Mouse (Mus musculus) heart, embryonic 12.5 days (tissue): ENCODE measurements around the gene Etfa. TPM values are rescaled to one million over a fixed set of nuclear protein-coding genes. Genes with fewer than 3 reads are reported as not detected.
A peak's percentile ranks its signal among the peaks of the same experiment; 100 is the strongest.

Source experiments
- ATAC-seq: fragments of 200-750 bp; cut with Nextera tagmentation; 2 replicates; pipeline ENCODE4 v1.8.0; 2017; ENCODE audit warnings: moderate TSS enrichment, moderate library complexity; ENCODE audit not compliant: insufficient number of reproducible peaks, low FRiP score
- H3K27ac ChIP-seq: fragments of 300-500 bp; sonication (generic); 2 replicates; pipeline ENCODE4 v1.5.1; 2016; ENCODE audit warnings: mild to moderate bottlenecking, moderate library complexity; ENCODE audit not compliant: poor library complexity, severe bottlenecking
- H3K27me3 ChIP-seq: fragments of 300-500 bp; sonication (generic); replicated peaks from 2 replicates; pipeline ENCODE4 v1.6.1; 2016; ENCODE audit warnings: mild to moderate bottlenecking, moderate library complexity
- H3K36me3 ChIP-seq: fragments of 300-500 bp; sonication (generic); 2 replicates; pipeline ENCODE4 v1.6.1; 2016; ENCODE audit warnings: mild to moderate bottlenecking, moderate library complexity
- H3K4me1 ChIP-seq: fragments of 300-500 bp; sonication (generic); replicated peaks from 2 replicates; pipeline ENCODE4 v1.6.1; 2016; ENCODE audit warnings: mild to moderate bottlenecking
- H3K4me2 ChIP-seq: fragments of 300-500 bp; sonication (generic); 2 replicates; pipeline ENCODE4 v1.6.1; 2016; ENCODE audit warnings: mild to moderate bottlenecking, moderate library complexity
- H3K4me3 ChIP-seq: fragments of 300-500 bp; sonication (generic); 2 replicates; pipeline ENCODE4 v1.5.1; 2016; ENCODE audit warnings: mild to moderate bottlenecking
- H3K9ac ChIP-seq: fragments of 300-500 bp; sonication (generic); 2 replicates; pipeline ENCODE4 v1.6.1; 2016; ENCODE audit warnings: mild to moderate bottlenecking, moderate library complexity
- H3K9me3 ChIP-seq: fragments of 300-500 bp; sonication (generic); replicated peaks from 2 replicates; pipeline ENCODE4 v1.6.1; 2016; ENCODE audit warnings: mild to moderate bottlenecking, moderate library complexity
- WGBS: fragments of 180-500 bp; shearing (Covaris S2); methylation state at CpG from one replicate; pipeline ENCODE4 v1.1.7; 2016; 5-methylcytosine and 5-hydroxymethylcytosine counted together
- polyA plus RNA-seq: library from polyadenylated mRNA; unstranded; fragments of >200 nt; fragmentation: Nextera tagmentation; extraction: Ambion mirVana; gene quantifications from 2 replicates; pipeline ENCODE4 v1.2.1, GENCODE M21; 2016

Etfa gene
- polyA plus RNA-seq, 1 experiment from 2014 or later: 318 TPM

DNA sequence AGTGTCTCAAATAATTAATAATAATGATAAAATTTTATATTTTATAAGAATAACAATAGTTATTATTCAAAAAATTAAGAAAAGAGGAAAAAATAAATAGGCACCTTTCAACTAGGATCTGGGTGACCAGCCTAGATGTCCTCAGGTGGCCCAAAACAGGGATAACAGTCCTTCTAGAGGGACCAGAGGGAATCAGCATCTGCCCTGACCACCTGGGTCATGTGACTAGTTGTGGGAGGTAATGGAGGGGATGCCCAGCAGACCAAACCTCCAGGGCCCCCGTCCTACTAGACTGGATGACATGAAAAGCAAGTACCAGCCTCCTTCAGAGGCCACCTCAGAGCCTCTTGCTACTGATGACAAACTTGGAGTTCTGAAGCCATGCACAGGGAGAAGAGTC is 62.9 kb downstream of the Etfa start:
- ATAC-seq: no peak
- no peaks in the 10 kb centered on the region for H3K4me1 ChIP-seq
- no peak overlapping the region for H3K4me3 ChIP-seq
- H3K36me3 ChIP-seq: peaks cover 10% of the 10 kb centered on the region; the same call in 1 of the 2 replicates
- no peak overlapping the region for H3K9ac ChIP-seq
- H3K9me3 ChIP-seq: no peaks in the 10 kb centered on the region
- 65% methylated on average over 1 of the region's 1 CpGs for whole genome bisulfite sequencing
- H3K4me2 ChIP-seq: no peak overlapping the region
- H3K27me3 ChIP-seq: peaks cover 6% of the 10 kb centered on the region; the same call in 1 of the 2 replicates
- H3K27ac ChIP-seq: no peak overlapping the region

DNA sequence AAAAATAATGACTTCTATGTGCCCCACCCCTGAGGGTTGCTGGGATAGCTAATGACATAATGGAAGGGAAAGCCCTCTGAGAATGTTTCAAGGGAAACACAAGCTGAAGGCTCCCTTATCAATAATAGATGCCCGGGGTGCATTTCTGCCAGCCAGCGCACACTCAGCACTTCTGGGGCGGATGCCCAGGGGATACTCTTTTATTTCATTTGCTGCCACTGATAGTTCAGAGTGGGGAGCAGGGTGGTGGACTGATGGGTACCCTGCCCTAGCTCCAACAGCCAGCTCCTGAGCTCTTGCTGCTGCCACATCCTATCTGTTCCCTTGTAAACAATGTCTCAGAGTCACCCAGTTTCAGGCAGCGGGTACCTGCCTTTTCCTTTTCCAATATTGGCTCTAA is 64.5 kb downstream of the Etfa start:
- no peak overlapping the region for H3K9ac ChIP-seq
- no peaks in the 10 kb centered on the region for H3K36me3 ChIP-seq
- H3K9me3 ChIP-seq: no peaks in the 10 kb centered on the region
- H3K4me2 ChIP-seq: no peak overlapping the region
- no peaks in the 10 kb centered on the region for H3K4me1 ChIP-seq
- no peak overlapping the region for H3K27ac ChIP-seq
- 84% methylated on average over 4 of the region's 4 CpGs for WGBS
- H3K27me3 ChIP-seq: peaks cover 6% of the 10 kb centered on the region; the same call in 1 of the 2 replicates
- H3K4me3 ChIP-seq: no peak overlapping the region
- no peak for ATAC-seq

DNA sequence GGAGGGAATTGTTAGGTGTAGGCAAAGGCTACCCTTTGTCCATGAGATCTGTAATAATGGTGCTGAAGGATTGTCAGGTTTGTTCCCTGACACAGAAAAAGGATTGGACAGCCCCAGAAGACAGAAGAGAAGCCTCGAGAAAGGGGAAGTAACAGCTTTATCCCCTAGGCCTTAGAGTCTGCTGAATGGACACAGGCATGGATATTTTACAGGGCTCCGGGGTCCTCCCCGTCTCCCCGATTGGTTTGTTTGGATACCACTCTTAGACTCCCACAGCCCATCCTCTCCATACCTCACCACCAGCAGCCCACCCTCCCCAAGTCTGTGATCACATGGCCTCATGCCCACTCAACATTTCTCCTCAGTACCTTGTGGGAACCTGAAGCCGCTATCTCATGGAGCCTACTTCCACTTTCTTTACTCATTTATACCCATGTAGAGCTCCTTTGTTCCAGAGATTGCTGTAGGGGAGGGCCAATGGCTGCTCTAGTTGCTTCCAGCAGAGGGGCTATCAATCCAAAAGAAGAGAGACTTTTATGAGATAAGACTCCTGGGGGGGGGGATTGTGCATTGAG is 72.8 kb downstream of the Etfa start:
- H3K27ac ChIP-seq: no peak overlapping the region
- no peak for ATAC-seq
- H3K27me3 ChIP-seq: no peaks in the 10 kb centered on the region; the same call in 1 of the 2 replicates
- no peak overlapping the region for H3K4me3 ChIP-seq
- H3K9ac ChIP-seq: no peak overlapping the region
- no peak overlapping the region for H3K4me2 ChIP-seq
- H3K4me1 ChIP-seq: no peaks in the 10 kb centered on the region
- 84% methylated on average over 5 of the region's 5 CpGs for WGBS
- no peaks in the 10 kb centered on the region for H3K9me3 ChIP-seq
- no peaks in the 10 kb centered on the region for H3K36me3 ChIP-seq

DNA sequence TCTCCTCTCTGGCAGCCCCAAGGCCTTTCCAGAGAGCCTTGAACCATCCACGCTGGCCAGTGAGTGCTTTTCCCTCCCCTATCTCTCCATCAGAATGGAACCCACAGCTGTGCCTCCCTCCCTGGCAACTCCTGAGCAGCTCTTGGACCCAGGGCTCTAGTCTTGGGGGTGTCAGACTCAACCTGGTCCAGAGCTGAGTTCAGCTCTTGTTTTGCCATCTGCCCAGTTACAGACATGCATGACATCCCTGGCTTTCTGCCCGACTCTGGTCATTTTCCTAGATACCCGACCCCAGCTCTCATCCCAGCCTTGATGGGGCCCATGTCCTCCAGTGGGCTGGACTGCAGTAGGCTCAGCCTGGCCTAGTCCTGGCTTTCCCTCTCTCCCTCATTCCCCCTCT is 73.6 kb downstream of the Etfa start:
- no peak for ATAC-seq
- no peak overlapping the region for H3K4me2 ChIP-seq
- H3K4me1 ChIP-seq: no peaks in the 10 kb centered on the region
- no peak overlapping the region for H3K27ac ChIP-seq
- H3K9me3 ChIP-seq: no peaks in the 10 kb centered on the region
- H3K9ac ChIP-seq: no peak overlapping the region
- WGBS: 41% methylated on average over 3 of the region's 3 CpGs
- no peaks in the 10 kb centered on the region for H3K36me3 ChIP-seq
- H3K4me3 ChIP-seq: no peak overlapping the region
- H3K27me3 ChIP-seq: no peaks in the 10 kb centered on the region; the same call in 1 of the 2 replicates

DNA sequence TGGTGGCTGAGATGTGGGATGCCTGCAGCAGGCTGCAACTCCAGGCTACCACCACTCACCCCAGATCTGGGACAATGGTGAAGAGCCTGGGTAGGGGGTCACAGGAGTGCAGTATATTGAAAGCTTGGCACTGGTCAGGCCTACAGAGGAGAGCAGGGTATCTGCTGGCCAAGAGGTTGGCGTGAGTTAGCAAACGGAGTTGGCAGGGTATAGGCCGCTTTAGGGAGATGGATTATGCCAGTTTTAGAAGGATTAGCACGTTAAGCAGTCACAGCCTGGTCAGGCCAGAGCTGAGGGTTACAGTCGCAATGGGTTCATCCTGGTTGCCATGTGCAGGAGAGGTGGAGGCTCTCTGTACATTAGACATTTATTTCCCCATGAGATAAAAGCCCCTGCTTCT is 78.2 kb downstream of the Etfa start:
- no peak for ATAC-seq
- no peaks in the 10 kb centered on the region for H3K36me3 ChIP-seq
- peaks cover 7% of the 10 kb centered on the region for H3K4me1 ChIP-seq
- no peak overlapping the region for H3K4me3 ChIP-seq
- WGBS: 80% methylated on average over 5 of the region's 5 CpGs
- no peak overlapping the region for H3K9ac ChIP-seq
- H3K9me3 ChIP-seq: no peaks in the 10 kb centered on the region
- H3K4me2 ChIP-seq: no peak overlapping the region
- peaks cover 24% of the 10 kb centered on the region for H3K27me3 ChIP-seq
- H3K27ac ChIP-seq: no peak overlapping the region

DNA sequence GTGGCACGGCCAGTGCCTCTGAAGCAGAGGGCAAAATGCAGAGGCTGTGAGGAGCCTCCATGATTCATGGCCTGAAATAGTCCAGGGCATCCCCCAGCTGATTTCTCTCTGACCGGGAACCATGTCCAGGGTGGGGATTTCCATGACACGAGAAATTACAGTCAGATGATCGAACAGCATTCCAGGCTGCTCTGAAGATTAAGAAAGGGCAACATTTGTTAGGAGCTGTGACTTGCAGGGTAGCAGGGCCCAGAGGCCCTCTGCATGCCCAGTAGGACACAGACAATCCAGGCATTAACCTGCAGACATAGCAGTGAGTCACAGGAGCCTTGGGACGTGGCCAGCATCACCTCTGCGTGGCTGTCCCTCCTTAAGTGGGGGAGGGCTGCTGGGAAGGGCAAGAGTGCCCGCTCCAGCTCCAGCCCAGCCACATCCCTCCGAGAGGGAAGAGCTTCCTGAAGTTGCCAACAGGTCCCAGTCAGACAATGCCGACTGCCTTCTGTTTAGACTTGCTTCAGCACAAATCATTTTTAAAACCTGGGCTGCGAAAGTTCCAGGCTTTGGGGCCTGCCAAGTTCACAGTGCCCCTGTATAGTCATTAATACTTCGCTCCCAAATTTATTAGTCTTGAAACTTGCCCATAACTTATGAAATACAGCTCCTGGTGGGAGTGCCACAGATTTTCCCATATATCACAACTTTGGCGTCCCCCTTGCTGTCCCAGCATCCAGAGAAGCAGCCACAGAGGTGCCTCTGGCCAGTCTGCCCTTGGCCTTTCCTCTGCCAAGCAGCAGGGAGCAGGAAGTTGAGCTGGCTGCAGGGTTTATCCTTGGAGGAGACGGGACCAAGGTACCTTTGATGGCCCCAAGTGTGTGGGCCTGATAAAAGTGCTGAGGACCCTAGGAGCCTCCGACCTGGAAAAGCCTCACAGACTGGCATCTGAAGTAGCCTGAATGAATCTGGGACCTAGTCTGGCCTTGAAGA is 79.4 kb downstream of the Etfa start:
- Histone ChIP-seq H3K4me1 (peaks cover 7% of the 10 kb centered on the region), H3K4me2 (no peak overlapping the region), H3K27me3 (peaks cover 24% of the 10 kb centered on the region), H3K27ac (no peak overlapping the region), H3K4me3 (no peak overlapping the region), H3K9me3 (no peaks in the 10 kb centered on the region), H3K36me3 (no peaks in the 10 kb centered on the region), H3K9ac (no peak overlapping the region)
- no peak for ATAC-seq
- WGBS: 60% methylated on average over 14 of the region's 14 CpGs

DNA sequence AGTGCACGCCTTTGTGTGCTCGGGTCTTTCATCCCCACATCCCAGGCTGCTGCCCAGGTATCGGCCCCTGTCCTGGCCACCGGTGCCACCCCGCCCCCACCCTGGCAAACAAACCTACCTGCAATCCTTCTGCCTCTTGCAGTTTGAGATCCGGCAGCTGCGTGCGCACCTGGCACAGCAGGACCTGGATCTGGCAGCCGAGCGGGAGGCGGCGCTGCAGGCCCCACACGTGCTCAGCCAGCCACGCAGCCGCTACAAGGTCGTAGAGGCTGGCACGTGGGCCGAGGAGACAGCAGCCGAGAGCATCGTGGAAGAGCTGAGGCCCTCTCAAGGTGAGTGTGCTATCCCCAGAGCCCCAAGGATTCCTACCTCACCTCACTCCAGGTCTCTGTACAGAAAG is 81.9 kb downstream of the Etfa start:
- Histone ChIP-seq H3K9me3 (no peaks in the 10 kb centered on the region), H3K27ac (no peak overlapping the region), H3K4me2 (peak overlapping the region; percentile 52), H3K4me1 (peaks cover 7% of the 10 kb centered on the region), H3K27me3 (peaks cover 24% of the 10 kb centered on the region), H3K36me3 (no peaks in the 10 kb centered on the region), H3K4me3 (peak overlapping the region; percentile 13; the same call in 1 of the 2 replicates), H3K9ac (no peak overlapping the region)
- 12% methylated on average over 20 of the region's 20 CpGs for WGBS
- no peak for ATAC-seq

DNA sequence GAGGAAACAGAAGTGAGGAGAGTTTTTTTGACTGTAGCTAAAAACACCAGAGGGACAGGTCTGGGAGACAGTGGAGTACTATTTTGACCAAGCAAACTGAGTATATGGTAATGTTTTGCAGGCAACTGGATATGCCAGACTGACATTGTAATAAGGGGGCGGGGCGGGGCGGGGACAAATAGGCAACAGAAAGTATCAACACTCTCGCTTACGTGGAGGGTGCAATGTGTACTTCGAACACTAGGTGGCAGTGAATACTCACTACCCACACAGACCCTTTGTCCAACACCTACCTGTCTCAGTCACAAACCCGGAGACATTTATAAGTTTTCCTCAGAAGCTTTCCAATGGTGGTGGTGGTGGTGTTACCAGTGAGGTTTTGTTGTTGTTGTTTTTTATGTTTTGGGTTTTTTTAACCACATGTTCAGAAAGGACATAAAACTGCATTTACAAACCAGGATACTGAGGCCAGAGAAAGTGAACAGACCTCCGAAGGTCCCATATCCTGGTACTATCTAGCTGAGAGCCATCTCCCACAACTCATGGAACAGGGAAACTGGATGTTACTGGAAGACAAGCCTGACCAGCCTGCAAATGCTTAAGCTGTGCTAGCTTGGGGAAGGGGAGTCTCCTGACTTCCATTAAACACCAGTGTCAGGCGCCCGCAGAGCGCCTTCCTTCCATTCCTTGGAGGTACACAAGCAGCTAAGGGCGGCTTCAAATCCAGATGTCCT is 82.6 kb downstream of the Etfa start:
- H3K4me2 ChIP-seq: peak overlapping the region; percentile 52
- peaks cover 24% of the 10 kb centered on the region for H3K27me3 ChIP-seq
- H3K27ac ChIP-seq: no peak overlapping the region
- WGBS: 28% methylated on average over 12 of the region's 12 CpGs
- no peaks in the 10 kb centered on the region for H3K36me3 ChIP-seq
- ATAC-seq: no peak
- no peak overlapping the region for H3K9ac ChIP-seq
- peaks cover 7% of the 10 kb centered on the region for H3K4me1 ChIP-seq
- no peaks in the 10 kb centered on the region for H3K9me3 ChIP-seq
- no peak overlapping the region for H3K4me3 ChIP-seq

DNA sequence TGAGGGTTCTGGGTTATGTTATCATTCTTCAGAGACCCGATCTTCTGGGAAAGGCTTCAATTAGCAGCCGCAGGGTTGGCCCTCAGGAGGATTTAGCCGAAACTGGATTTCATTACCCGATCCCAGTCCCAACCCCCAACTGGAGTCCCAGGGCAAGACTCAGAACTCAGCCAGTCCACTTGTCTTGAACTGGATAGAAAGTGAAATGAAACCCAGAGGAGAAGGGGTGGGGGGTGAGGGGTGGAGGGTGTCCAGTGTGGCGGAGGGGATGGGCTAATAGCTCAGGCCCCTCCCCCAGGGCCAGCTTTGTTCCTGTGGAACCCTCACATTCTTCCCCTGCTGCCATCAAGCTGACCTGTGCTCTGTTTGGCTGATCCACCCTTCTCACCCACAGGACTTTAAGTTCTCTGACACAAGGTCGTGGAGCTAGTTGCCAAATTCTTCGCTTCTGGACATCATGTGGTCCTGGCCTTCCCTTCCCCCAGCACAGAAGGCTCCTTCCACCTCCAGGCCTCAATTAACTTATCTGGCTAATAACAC is 86.7 kb downstream of the Etfa start:
- no peak for ATAC-seq
- Histone ChIP-seq H3K9me3 (peaks cover 10% of the 10 kb centered on the region), H3K4me3 (no peak overlapping the region), H3K4me2 (no peak overlapping the region), H3K4me1 (peaks cover 6% of the 10 kb centered on the region), H3K27me3 (peaks cover 25% of the 10 kb centered on the region), H3K27ac (no peak overlapping the region), H3K9ac (no peak overlapping the region), H3K36me3 (no peaks in the 10 kb centered on the region)
- WGBS: 51% methylated on average over 7 of the region's 7 CpGs

DNA sequence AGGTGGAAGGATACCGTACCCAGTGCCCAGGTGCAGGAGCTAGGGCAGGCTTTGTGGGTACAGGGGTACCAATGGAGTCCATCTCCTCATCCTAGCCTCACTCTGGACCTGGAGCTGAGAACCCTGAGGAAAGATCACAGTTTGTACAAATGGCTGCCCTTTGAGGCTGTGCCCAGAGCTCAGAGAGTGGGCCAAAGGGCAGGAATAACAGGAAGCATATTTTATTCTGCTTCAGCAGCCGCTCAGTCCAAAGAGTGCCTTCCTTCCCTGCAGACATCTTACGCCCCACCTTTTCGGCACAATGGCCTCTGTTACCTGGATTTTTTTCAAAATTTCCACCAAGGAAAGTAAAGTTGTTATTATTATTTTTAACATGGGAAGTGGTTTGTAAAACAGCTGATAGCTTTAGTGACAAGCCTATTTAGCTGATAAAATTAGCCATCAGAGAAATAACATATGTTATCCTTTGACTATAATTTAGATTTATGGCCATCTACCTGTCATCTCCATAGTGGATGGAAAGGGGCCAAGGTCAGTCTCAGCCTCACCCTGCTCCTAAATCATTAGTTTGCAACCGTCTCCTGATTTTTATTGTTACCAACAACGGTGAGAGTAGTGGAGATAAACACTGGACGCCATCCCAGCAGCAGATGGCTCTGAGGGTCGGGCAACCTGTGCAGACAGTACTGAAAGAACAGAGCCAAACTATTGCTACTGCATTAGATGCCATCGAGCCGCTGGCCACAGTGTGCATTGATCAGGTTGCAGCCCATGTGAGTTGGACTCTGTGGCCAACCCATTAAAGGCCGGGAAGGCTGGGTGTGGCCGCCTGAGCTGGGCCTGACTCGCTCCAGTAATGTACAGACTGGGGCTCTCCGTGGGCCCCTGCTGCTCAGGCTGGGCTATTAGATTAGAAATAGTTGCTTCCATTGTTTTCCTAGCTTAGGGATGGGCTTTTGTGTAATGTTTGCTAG is 88.3 kb downstream of the Etfa start:
- Histone ChIP-seq H3K9me3 (peaks cover 10% of the 10 kb centered on the region), H3K27ac (no peak overlapping the region), H3K36me3 (no peaks in the 10 kb centered on the region), H3K27me3 (peaks cover 34% of the 10 kb centered on the region), H3K9ac (no peak overlapping the region), H3K4me3 (no peak overlapping the region), H3K4me2 (no peak overlapping the region), H3K4me1 (no peaks in the 10 kb centered on the region)
- 76% methylated on average over 14 of the region's 14 CpGs for WGBS
- no peak for ATAC-seq
